Mouse (Mus musculus): ENCODE data around the gene Sos2. TPM values are rescaled to one million over a fixed set of nuclear protein-coding genes. Genes with fewer than 3 reads are reported as not detected.
A peak's percentile ranks its signal among the peaks of the same experiment; 100 is the strongest.

Gene Sos2
- total and polyA plus RNA-seq, 3 experiments: 9.8 to 17.8 TPM; not detected in 1

DNA sequence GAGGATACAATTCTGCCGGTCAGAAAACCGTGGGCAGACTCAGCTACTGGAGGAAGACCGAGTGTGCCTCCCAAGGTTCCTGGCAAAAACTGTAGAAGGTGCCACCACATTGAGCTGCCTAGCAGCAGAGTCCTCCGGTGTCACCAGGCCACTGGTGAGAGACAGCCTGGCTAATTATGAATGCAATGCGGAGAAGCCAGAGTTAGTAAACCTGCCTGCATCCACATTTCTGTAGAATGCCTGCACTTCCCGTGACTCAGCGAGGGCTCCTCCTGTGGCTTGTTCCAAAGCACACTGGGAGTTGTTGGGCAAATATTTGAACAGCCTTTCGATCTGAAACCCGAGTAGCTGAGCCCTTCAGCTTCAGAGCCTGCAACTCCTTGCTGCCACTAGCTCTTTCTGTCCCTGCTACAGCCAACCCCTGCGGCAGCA lies 144.4 kb downstream of the Sos2 start:
- H3K27ac ChIP-seq (ENCODE audit: control insufficient read depth, low read depth, low read length): peak overlapping the region; percentile 89
- H3K4me3 ChIP-seq (ENCODE audit: control insufficient read depth in 1 of 2, insufficient read depth in 1 of 2, low read depth in 2 of 2, low read length in 2 of 2): peak overlapping the region in 1 of 2 experiments; percentile 26; a peak in 1 of 4 replicates
- H3K4me1 ChIP-seq (ENCODE audit: control insufficient read depth in 1 of 2, insufficient read depth in 2 of 2, low read length in 2 of 2): peaks cover 13 to 43% of the 10 kb centered on the region in 2 experiments
- H3K27me3 ChIP-seq (ENCODE audit: control insufficient read depth in 1 of 2, insufficient read depth in 2 of 2, low read length in 2 of 2): no peaks in the 10 kb centered on the region
- DNase-seq (ENCODE audit: low read depth, low spot score): no peak
- peak overlapping the region; percentile 23 for H3K9ac ChIP-seq (ENCODE audit: control insufficient read depth, low read depth, low read length, poor library complexity, severe bottlenecking)
- H3K9me3 ChIP-seq (replicated peaks; ENCODE audit: insufficient read depth, low read length): no peaks in the 10 kb centered on the region
- H3K79me2 ChIP-seq (ENCODE audit: control insufficient read depth, insufficient read depth, low read length, poor library complexity): no peaks in the 10 kb centered on the region; the same call in 1 of the 2 replicates
- H3K36me3 ChIP-seq (ENCODE audit: control insufficient read depth in 1 of 2, insufficient read depth in 2 of 2, low read length in 2 of 2): peaks cover 0 to 30% of the 10 kb centered on the region in 2 experiments; a peak in 2 of 4 replicates
- TF ChIP-seq USF1 (IDR thresholded peaks at IDR 0.05; ENCODE audit: low read depth, low read length) (no peak), BHLHE40 (IDR thresholded peaks at IDR 0.05; ENCODE audit: borderline replicate concordance, low read depth, low read length) (no peak), MAX (IDR thresholded peaks at IDR 0.05; ENCODE audit: low read length) (no peak), POLR2A (IDR thresholded peaks at IDR 0.05; ENCODE audit: control insufficient read depth in 1 of 2, insufficient read depth in 1 of 2, low read depth in 1 of 2, low read length in 2 of 2, poor library complexity in 1 of 2) (no peak), USF2 (IDR thresholded peaks at IDR 0.05; ENCODE audit: borderline replicate concordance in 1 of 2, insufficient read depth in 1 of 2, low read depth in 1 of 2, low read length in 2 of 2) (no peak), POLR2AphosphoS5 (IDR thresholded peaks at IDR 0.05; ENCODE audit: borderline replicate concordance, low read depth, low read length) (no peak), TAL1 (IDR thresholded peaks at IDR 0.05; ENCODE audit: low read length) (no peak), CTCF (IDR thresholded peaks at IDR 0.05 in 2 of 3, conservative IDR thresholded peaks at IDR 0.05 in 1 of 3; ENCODE audit: control insufficient read depth in 1 of 3, insufficient read depth in 1 of 3, low read depth in 2 of 3, low read length in 3 of 3, poor library complexity in 1 of 3, severe bottlenecking in 1 of 3) (no peak), RAD21 (IDR thresholded peaks at IDR 0.05; ENCODE audit: low read depth, low read length) (no peak), MAZ (IDR thresholded peaks at IDR 0.05; ENCODE audit: low read depth, low read length) (no peak), SIN3A (IDR thresholded peaks at IDR 0.05; ENCODE audit: low read length) (no peak), ETS1 (IDR thresholded peaks at IDR 0.05; ENCODE audit: low read depth, low read length) (no peak)

DNA sequence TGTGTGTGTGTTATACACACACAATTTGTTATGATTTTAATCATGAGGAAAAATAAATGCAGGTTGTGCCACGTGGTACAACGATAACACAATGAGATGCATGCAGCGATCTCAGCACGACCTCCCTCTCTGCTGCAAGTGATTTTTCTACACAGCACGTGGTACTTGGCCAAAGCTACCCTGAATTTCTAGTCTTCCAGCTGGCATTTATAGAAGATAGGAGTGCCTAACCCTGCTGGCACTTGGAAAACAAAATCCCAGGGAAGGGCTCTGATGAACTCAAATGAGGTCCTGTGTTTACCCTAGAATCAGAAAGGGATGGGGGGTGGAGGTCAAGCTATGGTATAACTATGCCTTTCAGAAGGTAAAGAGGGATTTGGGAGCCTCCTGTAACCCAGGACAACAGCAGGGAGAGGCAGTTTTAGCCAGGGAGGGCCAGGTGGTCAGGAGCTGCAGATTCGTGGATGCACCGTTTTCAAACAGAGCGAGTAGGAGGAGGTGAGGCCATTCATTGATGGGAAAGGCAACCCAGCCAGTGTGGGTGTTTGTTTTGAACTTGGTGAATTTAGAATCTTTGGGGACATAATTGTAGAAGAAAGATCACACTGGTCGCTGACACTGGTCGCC lies 144.9 kb downstream of the Sos2 start:
- DNase-seq (ENCODE audit: low read depth, low spot score): no peak
- H3K9ac ChIP-seq (ENCODE audit: control insufficient read depth, low read depth, low read length, poor library complexity, severe bottlenecking): no peak overlapping the region
- peaks cover 0 to 26% of the 10 kb centered on the region in 2 experiments; a peak in 2 of 4 replicates for H3K36me3 ChIP-seq (ENCODE audit: control insufficient read depth in 1 of 2, insufficient read depth in 2 of 2, low read length in 2 of 2)
- no peak overlapping the region for H3K4me3 ChIP-seq (ENCODE audit: control insufficient read depth in 1 of 2, insufficient read depth in 1 of 2, low read depth in 2 of 2, low read length in 2 of 2)
- H3K4me1 ChIP-seq (ENCODE audit: control insufficient read depth in 1 of 2, insufficient read depth in 2 of 2, low read length in 2 of 2): peaks cover 13 to 38% of the 10 kb centered on the region in 2 experiments
- no peaks in the 10 kb centered on the region for H3K9me3 ChIP-seq (replicated peaks; ENCODE audit: insufficient read depth, low read length)
- H3K27me3 ChIP-seq (ENCODE audit: control insufficient read depth in 1 of 2, insufficient read depth in 2 of 2, low read length in 2 of 2): no peaks in the 10 kb centered on the region
- H3K79me2 ChIP-seq (ENCODE audit: control insufficient read depth, insufficient read depth, low read length, poor library complexity): no peaks in the 10 kb centered on the region; the same call in 1 of the 2 replicates
- no peak for TF ChIP-seq MAZ (IDR thresholded peaks at IDR 0.05; ENCODE audit: low read depth, low read length)
- peak overlapping the region; percentile 89 for H3K27ac ChIP-seq (ENCODE audit: control insufficient read depth, low read depth, low read length)

Other genes with a start within 250 kb of the Sos2 start
- gene Vcpkmt, start 98.8 kb downstream of the Sos2 start, total RNA-seq (2012; rRNA removed): 18.8 and 20.8 TPM in 2 replicates
- 10 to 100 TPM in 1 of 2 experiments, not detected in 1; 43.1 TPM for gene Vcpkmt, start 98.8 kb downstream of the Sos2 start, polyA plus RNA-seq (2012; ENCODE audit: insufficient read depth in 1 of 2, insufficient read length in 2 of 2, low read depth in 1 of 2, low replicate concordance in 2 of 2, missing spikeins in 1 of 2)
- 23.9 and 31.6 TPM in 2 replicates for gene L2hgdh, start 43.0 kb upstream of the Sos2 start, total RNA-seq (2012; rRNA removed)
- gene L2hgdh, start 43.0 kb upstream of the Sos2 start, polyA plus RNA-seq (2012; ENCODE audit: insufficient read depth in 1 of 2, insufficient read length in 2 of 2, low read depth in 1 of 2, low replicate concordance in 2 of 2, missing spikeins in 1 of 2): 10 to 100 TPM in 1 of 2 experiments, not detected in 1; 18.3 TPM
- 9.4 and 13.7 TPM in 2 replicates for gene Atp5s, start 43.1 kb upstream of the Sos2 start, total RNA-seq (2012; rRNA removed)
- 10 to 100 TPM in 1 of 2 experiments, not detected in 1; 12.7 TPM for gene Atp5s, start 43.1 kb upstream of the Sos2 start, polyA plus RNA-seq (2012; ENCODE audit: insufficient read depth in 1 of 2, insufficient read length in 2 of 2, low read depth in 1 of 2, low replicate concordance in 2 of 2, missing spikeins in 1 of 2)
- 0.08 TPM in 1 of 2 replicates, not detected in the other for gene Cdkl1, start 109.4 kb upstream of the Sos2 start, total RNA-seq (2012; rRNA removed)
- gene Cdkl1, start 109.4 kb upstream of the Sos2 start, polyA plus RNA-seq (2012; ENCODE audit: insufficient read depth in 1 of 2, insufficient read length in 2 of 2, low read depth in 1 of 2, low replicate concordance in 2 of 2, missing spikeins in 1 of 2): under 1 TPM in 1 of 2 experiments, not detected in 1; 0.32 TPM
- gene Atl1, start 210.8 kb upstream of the Sos2 start, total RNA-seq (2012; rRNA removed): 0.36 and 0.50 TPM in 2 replicates
- gene Atl1, start 210.8 kb upstream of the Sos2 start, polyA plus RNA-seq (2012; ENCODE audit: insufficient read depth in 1 of 2, insufficient read length in 2 of 2, low read depth in 1 of 2, low replicate concordance in 2 of 2, missing spikeins in 1 of 2): 1 to 10 TPM in 1 of 2 experiments, not detected in 1; 1.0 TPM
- 7.0 and 7.3 TPM in 2 replicates for gene Map4k5, start 211.3 kb upstream of the Sos2 start, total RNA-seq (2012; rRNA removed)
- gene Map4k5, start 211.3 kb upstream of the Sos2 start, polyA plus RNA-seq (2012; ENCODE audit: insufficient read depth in 1 of 2, insufficient read length in 2 of 2, low read depth in 1 of 2, low replicate concordance in 2 of 2, missing spikeins in 1 of 2): 1 to 10 TPM in 1 of 2 experiments, not detected in 1; 8.5 TPM